Mouse (Mus musculus) myocyte (in vitro differentiated cells): ENCODE results near the gene Ivd.

Experiments used
- CEBPB ChIP-seq: IDR thresholded peaks from 2 replicates; pipeline ENCODE4 v1.6.1; 2011; ENCODE audit warnings: mild to moderate bottlenecking, moderate library complexity; ENCODE audit not compliant: poor library complexity, insufficient read depth, severe bottlenecking
- E2F4 ChIP-seq: IDR thresholded peaks from one replicate; pipeline ENCODE4 v1.6.1; 2011; ENCODE audit warnings: mild to moderate bottlenecking, control low read depth, moderate library complexity; ENCODE audit not compliant: insufficient read depth
- MAX ChIP-seq: IDR thresholded peaks from one replicate; pipeline ENCODE4 v1.6.1; 2011; ENCODE audit warnings: low read depth, mild to moderate bottlenecking, control low read depth
- MYOD1 ChIP-seq, 3 experiments: IDR thresholded peaks; one replicate each; pipeline ENCODE4 v1.6.1; 2011; ENCODE audit warnings: control low read depth in 2 of 3, low read depth in 2 of 3, mild to moderate bottlenecking in 2 of 3, moderate library complexity in 1 of 3; ENCODE audit not compliant: insufficient read length in 2 of 3, control insufficient read depth in 1 of 3
- POLR2A ChIP-seq: IDR thresholded peaks from one replicate; pipeline ENCODE4 v1.6.1; 2011; ENCODE audit warnings: low read depth, mild to moderate bottlenecking, control low read depth, moderate library complexity; ENCODE audit not compliant: insufficient read length
- POLR2AphosphoS2 ChIP-seq: IDR thresholded peaks from one replicate; pipeline ENCODE4 v1.6.1; 2011; ENCODE audit warnings: low read depth, control low read depth; ENCODE audit not compliant: insufficient read length
- REST ChIP-seq: IDR thresholded peaks from one replicate; pipeline ENCODE4 v1.6.1; 2011; ENCODE audit warnings: mild to moderate bottlenecking, control low read depth, moderate library complexity; ENCODE audit not compliant: insufficient read depth, insufficient read length
- TCF12 ChIP-seq: IDR thresholded peaks from one replicate; pipeline ENCODE4 v1.6.1; 2011; ENCODE audit warnings: mild to moderate bottlenecking, control low read depth; ENCODE audit not compliant: poor library complexity, insufficient read depth, severe bottlenecking
- TCF3 ChIP-seq: IDR thresholded peaks from one replicate; pipeline ENCODE4 v1.6.1; 2011; ENCODE audit warnings: low read depth, control low read depth; ENCODE audit not compliant: insufficient read length
- USF1 ChIP-seq: IDR thresholded peaks from one replicate; pipeline ENCODE4 v1.6.1; 2011; ENCODE audit warnings: low read depth, mild to moderate bottlenecking, control low read depth, moderate library complexity

DNA sequence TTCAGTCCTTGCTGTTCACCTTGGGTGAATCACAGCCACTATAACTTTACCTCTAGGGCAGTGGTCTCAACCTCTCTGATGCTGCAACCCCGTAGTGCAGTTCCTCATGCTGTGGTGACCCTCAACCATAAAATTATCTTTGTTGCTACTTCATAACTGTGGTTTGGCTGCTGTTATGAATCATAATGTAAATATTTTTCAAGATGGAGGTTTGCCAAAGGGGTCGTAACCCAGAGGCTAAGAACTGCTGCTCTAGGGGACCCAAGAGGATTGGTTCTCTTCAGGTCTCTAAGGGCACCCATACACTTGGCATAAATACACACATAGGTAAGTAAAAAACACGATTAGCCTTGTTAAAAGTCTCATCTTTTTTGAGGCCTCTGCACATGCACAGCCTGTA lies 8.8 kb downstream of the Ivd start:
- TF ChIP-seq E2F4: no peak
- TF ChIP-seq TCF12: no peak
- TF ChIP-seq POLR2A: no peak
- no peak for TF ChIP-seq POLR2AphosphoS2
- no peak for TF ChIP-seq USF1
- no peak for TF ChIP-seq MAX
- TF ChIP-seq CEBPB: no peak
- TF ChIP-seq REST: no peak
- no peak for TF ChIP-seq MYOD1 (IDR thresholded peaks at IDR 0.05; ENCODE audit: control insufficient read depth in 1 of 3, insufficient read length in 2 of 3, low read depth in 2 of 3)
- no peak for TF ChIP-seq TCF3
